Mouse (Mus musculus): ENCODE results near the gene Luc7l3. TPM values are rescaled to one million over a fixed set of nuclear protein-coding genes. Genes with fewer than 3 reads are reported as not detected.

Luc7l3 gene
- polyA plus RNA-seq, 1 experiment from 2014 or later = 116 TPM

GRCm38 (mm10) chr11:94276869-94277337, 44.9 kb downstream of the Luc7l3 start:
- Histone ChIP-seq H3K9ac (ENCODE audit: low read length) (peak overlapping the region; percentile 37), H3K4me1 (ENCODE audit: control insufficient read depth, insufficient read depth, low read length) (peaks cover 3% of the 10 kb centered on the region), H3K27ac (ENCODE audit: low read depth, low read length) (no peak overlapping the region), H3K4me3 (ENCODE audit: low read depth, low read length) (peak overlapping the region; percentile 8; the same call in 1 of the 2 replicates), H3K9me3 (ENCODE audit: control insufficient read depth, low read length) (no peaks in the 10 kb centered on the region), H3K36me3 (ENCODE audit: control insufficient read depth, insufficient read depth, low read length) (no peaks in the 10 kb centered on the region), H3K4me2 (ENCODE audit: low read depth) (peak overlapping the region; percentile 33), H3K27me3 (ENCODE audit: control insufficient read depth, insufficient read depth, low read length) (no peaks in the 10 kb centered on the region)
- ATAC-seq (ENCODE audit: insufficient read depth, low FRiP score, low TSS enrichment) (peak; percentile 77), DNase-seq (ENCODE audit: low spot score) (peak; percentile 89)
- 8% methylated on average over 20 of the region's 20 CpGs for WGBS

GRCm38 (mm10) chr11:94275686-94276085, 46.1 kb downstream of the Luc7l3 start:
- no peaks in the 10 kb centered on the region for H3K9me3 ChIP-seq (ENCODE audit: control insufficient read depth, low read length)
- no peak overlapping the region for H3K9ac ChIP-seq (ENCODE audit: low read length)
- H3K4me3 ChIP-seq (ENCODE audit: low read depth, low read length) = no peak overlapping the region
- DNase-seq (ENCODE audit: low spot score) (no peak), ATAC-seq (ENCODE audit: insufficient read depth, low FRiP score, low TSS enrichment) (no peak)
- H3K4me2 ChIP-seq (ENCODE audit: low read depth) = no peak overlapping the region
- H3K36me3 ChIP-seq (ENCODE audit: control insufficient read depth, insufficient read depth, low read length) = no peaks in the 10 kb centered on the region
- 83% methylated on average over 2 of the region's 2 CpGs for WGBS
- H3K27ac ChIP-seq (ENCODE audit: low read depth, low read length) = no peak overlapping the region
- no peaks in the 10 kb centered on the region for H3K27me3 ChIP-seq (ENCODE audit: control insufficient read depth, insufficient read depth, low read length)
- peaks cover 3% of the 10 kb centered on the region for H3K4me1 ChIP-seq (ENCODE audit: control insufficient read depth, insufficient read depth, low read length)

GRCm38 (mm10) chr11:94275226-94275625, 46.6 kb downstream of the Luc7l3 start:
- whole genome bisulfite sequencing = 80% methylated on average over 7 of the region's 7 CpGs
- no peak overlapping the region for H3K4me2 ChIP-seq (ENCODE audit: low read depth)
- ATAC-seq (ENCODE audit: insufficient read depth, low FRiP score, low TSS enrichment) = no peak

GRCm38 (mm10) chr11:94274206-94274867, 47.5 kb downstream of the Luc7l3 start:
- H3K4me1 ChIP-seq (ENCODE audit: control insufficient read depth, insufficient read depth, low read length) = peaks cover 3% of the 10 kb centered on the region
- H3K27me3 ChIP-seq (ENCODE audit: control insufficient read depth, insufficient read depth, low read length) = no peaks in the 10 kb centered on the region
- no peak overlapping the region for H3K9ac ChIP-seq (ENCODE audit: low read length)
- DNase-seq (ENCODE audit: low spot score) = no peak
- H3K9me3 ChIP-seq (ENCODE audit: control insufficient read depth, low read length) = no peaks in the 10 kb centered on the region
- WGBS = 90% methylated on average over 10 of the region's 10 CpGs
- H3K4me2 ChIP-seq (ENCODE audit: low read depth) = no peak overlapping the region
- no peak overlapping the region for H3K4me3 ChIP-seq (ENCODE audit: low read depth, low read length)
- H3K36me3 ChIP-seq (ENCODE audit: control insufficient read depth, insufficient read depth, low read length) = no peaks in the 10 kb centered on the region
- no peak for ATAC-seq (ENCODE audit: insufficient read depth, low FRiP score, low TSS enrichment)
- no peak overlapping the region for H3K27ac ChIP-seq (ENCODE audit: low read depth, low read length)

More at GRCm38 (mm10) chr11:94275226-94275625, 46.6 kb downstream of the Luc7l3 start:
- no peak for DNase-seq (ENCODE audit: low spot score)
- no peaks in the 10 kb centered on the region for H3K9me3 ChIP-seq (ENCODE audit: control insufficient read depth, low read length)
- peaks cover 3% of the 10 kb centered on the region for H3K4me1 ChIP-seq (ENCODE audit: control insufficient read depth, insufficient read depth, low read length)
- H3K27ac ChIP-seq (ENCODE audit: low read depth, low read length) = no peak overlapping the region
- no peak overlapping the region for H3K9ac ChIP-seq (ENCODE audit: low read length)
- H3K36me3 ChIP-seq (ENCODE audit: control insufficient read depth, insufficient read depth, low read length) = no peaks in the 10 kb centered on the region
- no peak overlapping the region for H3K4me3 ChIP-seq (ENCODE audit: low read depth, low read length)
- no peaks in the 10 kb centered on the region for H3K27me3 ChIP-seq (ENCODE audit: control insufficient read depth, insufficient read depth, low read length)

- WGBS = 89% methylated on average over 21 of the region's 21 CpGs
- Histone ChIP-seq H3K4me2 (ENCODE audit: low read depth) (no peak overlapping the region), H3K27me3 (ENCODE audit: control insufficient read depth, insufficient read depth, low read length) (no peaks in the 10 kb centered on the region), H3K4me1 (ENCODE audit: control insufficient read depth, insufficient read depth, low read length) (peaks cover 3% of the 10 kb centered on the region), H3K36me3 (ENCODE audit: control insufficient read depth, insufficient read depth, low read length) (no peaks in the 10 kb centered on the region), H3K4me3 (ENCODE audit: low read depth, low read length) (no peak overlapping the region), H3K9ac (ENCODE audit: low read length) (no peak overlapping the region), H3K27ac (ENCODE audit: low read depth, low read length) (no peak overlapping the region), H3K9me3 (ENCODE audit: control insufficient read depth, low read length) (no peaks in the 10 kb centered on the region)
- ATAC-seq (ENCODE audit: insufficient read depth, low FRiP score, low TSS enrichment) (no peak), DNase-seq (ENCODE audit: low spot score) (no peak)
These were observed 48.5 kb downstream of the Luc7l3 start for GRCm38 (mm10) chr11:94272960-94273927.

- Histone ChIP-seq H3K9me3 (ENCODE audit: control insufficient read depth, low read length) (no peaks in the 10 kb centered on the region), H3K4me1 (ENCODE audit: control insufficient read depth, insufficient read depth, low read length) (no peaks in the 10 kb centered on the region), H3K9ac (ENCODE audit: low read length) (no peak overlapping the region), H3K4me3 (ENCODE audit: low read depth, low read length) (no peak overlapping the region), H3K27ac (ENCODE audit: low read depth, low read length) (no peak overlapping the region), H3K4me2 (ENCODE audit: low read depth) (no peak overlapping the region), H3K36me3 (ENCODE audit: control insufficient read depth, insufficient read depth, low read length) (no peaks in the 10 kb centered on the region), H3K27me3 (ENCODE audit: control insufficient read depth, insufficient read depth, low read length) (no peaks in the 10 kb centered on the region)
- WGBS = 85% methylated on average over 2 of the region's 2 CpGs
- ATAC-seq (ENCODE audit: insufficient read depth, low FRiP score, low TSS enrichment) (no peak), DNase-seq (ENCODE audit: low spot score) (no peak)
These were observed 50.8 kb downstream of the Luc7l3 start for GRCm38 (mm10) chr11:94271015-94271414.

- H3K9ac ChIP-seq (ENCODE audit: low read length) = no peak overlapping the region
- H3K4me1 ChIP-seq (ENCODE audit: control insufficient read depth, insufficient read depth, low read length) = no peaks in the 10 kb centered on the region
- no peak for ATAC-seq (ENCODE audit: insufficient read depth, low FRiP score, low TSS enrichment)
- no peak overlapping the region for H3K27ac ChIP-seq (ENCODE audit: low read depth, low read length)
- no peaks in the 10 kb centered on the region for H3K9me3 ChIP-seq (ENCODE audit: control insufficient read depth, low read length)
- no peak overlapping the region for H3K4me2 ChIP-seq (ENCODE audit: low read depth)
- no peaks in the 10 kb centered on the region for H3K36me3 ChIP-seq (ENCODE audit: control insufficient read depth, insufficient read depth, low read length)
- WGBS = 92% methylated on average over 7 of the region's 7 CpGs
- H3K27me3 ChIP-seq (ENCODE audit: control insufficient read depth, insufficient read depth, low read length) = no peaks in the 10 kb centered on the region
- no peak overlapping the region for H3K4me3 ChIP-seq (ENCODE audit: low read depth, low read length)
- no peak for DNase-seq (ENCODE audit: low spot score)
These were observed 51.9 kb downstream of the Luc7l3 start for GRCm38 (mm10) chr11:94269906-94270305.

- Histone ChIP-seq H3K27ac (ENCODE audit: low read depth, low read length) (no peak overlapping the region), H3K4me1 (ENCODE audit: control insufficient read depth, insufficient read depth, low read length) (no peaks in the 10 kb centered on the region), H3K9me3 (ENCODE audit: control insufficient read depth, low read length) (no peaks in the 10 kb centered on the region), H3K4me3 (ENCODE audit: low read depth, low read length) (no peak overlapping the region), H3K4me2 (ENCODE audit: low read depth) (no peak overlapping the region), H3K9ac (ENCODE audit: low read length) (no peak overlapping the region), H3K27me3 (ENCODE audit: control insufficient read depth, insufficient read depth, low read length) (no peaks in the 10 kb centered on the region), H3K36me3 (ENCODE audit: control insufficient read depth, insufficient read depth, low read length) (no peaks in the 10 kb centered on the region)
- no peak for ATAC-seq (ENCODE audit: insufficient read depth, low FRiP score, low TSS enrichment)
- no peak for DNase-seq (ENCODE audit: low spot score)
These were observed 53.0 kb downstream of the Luc7l3 start for GRCm38 (mm10) chr11:94268761-94269160.

All from neural tube, embryonic 11.5 days (tissue).